Mouse (Mus musculus) forebrain, embryonic 15.5 days (tissue): ENCODE measurements at regions not wholly inside any gene's neighbourhood (a gene's known extent, or its start where the extent isn't known, plus 50 kb on each side); places are given as distances from the start of the nearest gene placed in this dataset.

Source experiments
- ATAC-seq: fragments of 200-750 bp; cut with Nextera tagmentation; replicated peaks from 2 replicates; pipeline ENCODE4 v1.8.0; 2017; ENCODE audit warnings: mild to moderate bottlenecking, moderate TSS enrichment, moderate library complexity
- H3K27ac ChIP-seq: fragments of 300-500 bp; sonication (generic); replicated peaks from 2 replicates; pipeline ENCODE4 v1.5.1; 2015; ENCODE audit warnings: mild to moderate bottlenecking, inconsistent platforms
- H3K27me3 ChIP-seq: fragments of 300-500 bp; sonication (generic); 2 replicates; pipeline ENCODE4 v1.6.1; 2015; ENCODE audit warnings: inconsistent platforms
- H3K36me3 ChIP-seq: fragments of 300-500 bp; sonication (generic); 2 replicates; pipeline ENCODE4 v1.6.1; 2015; ENCODE audit warnings: mild to moderate bottlenecking, inconsistent platforms
- H3K4me1 ChIP-seq: fragments of 300-500 bp; sonication (generic); 2 replicates; pipeline ENCODE4 v1.6.1; 2015; ENCODE audit warnings: inconsistent platforms
- H3K4me2 ChIP-seq: fragments of 300-500 bp; sonication (generic); replicated peaks from 2 replicates; pipeline ENCODE4 v1.6.1; 2015; ENCODE audit warnings: mild to moderate bottlenecking, inconsistent platforms
- H3K4me3 ChIP-seq: fragments of 300-500 bp; sonication (generic); 2 replicates; pipeline ENCODE4 v1.5.1; 2015; ENCODE audit warnings: mild to moderate bottlenecking, inconsistent platforms
- H3K9ac ChIP-seq: fragments of 300-500 bp; sonication (generic); replicated peaks from 2 replicates; pipeline ENCODE4 v1.6.1; 2015; ENCODE audit warnings: mild to moderate bottlenecking, inconsistent platforms
- H3K9me3 ChIP-seq: fragments of 300-500 bp; sonication (generic); 2 replicates; pipeline ENCODE4 v1.6.1; 2016; ENCODE audit warnings: inconsistent platforms
- WGBS: fragments of 180-500 bp; shearing (Covaris S2); methylation state at CpG from one replicate; pipeline ENCODE4 v1.1.7; 2015; ENCODE audit warnings: mixed read lengths; 5-methylcytosine and 5-hydroxymethylcytosine counted together

DNA sequence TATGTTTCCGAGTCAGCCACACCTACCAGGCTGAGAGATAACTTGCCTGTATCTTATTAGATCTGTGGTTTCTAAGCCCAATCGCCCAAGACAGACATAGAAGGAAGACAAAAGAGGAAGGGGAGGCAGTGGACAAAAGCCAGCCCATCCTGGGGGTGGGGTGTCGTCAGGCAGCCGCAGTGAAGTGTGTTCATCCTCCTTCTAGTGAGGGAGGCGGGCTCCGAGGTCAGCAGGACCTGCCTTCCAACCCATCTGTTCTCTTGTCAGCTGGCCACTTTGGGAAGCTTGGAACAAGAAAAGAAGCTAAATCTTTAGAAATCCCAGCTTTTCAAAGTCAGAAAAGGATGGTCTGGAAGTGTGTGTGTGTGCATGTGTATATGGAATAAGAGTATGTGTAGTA is 228.7 kb upstream of the Kazn start:
- Histone ChIP-seq H3K4me2 (no peak overlapping the region), H3K4me3 (no peak overlapping the region), H3K9ac (no peak overlapping the region), H3K27ac (peak overlapping the region; percentile 19; the same call in 1 of the 2 replicates), H3K9me3 (no peaks in the 10 kb centered on the region), H3K27me3 (no peaks in the 10 kb centered on the region), H3K4me1 (peaks cover 12% of the 10 kb centered on the region), H3K36me3 (no peaks in the 10 kb centered on the region)
- WGBS = 48% methylated on average over 6 of the region's 6 CpGs
- ATAC-seq = no peak

DNA sequence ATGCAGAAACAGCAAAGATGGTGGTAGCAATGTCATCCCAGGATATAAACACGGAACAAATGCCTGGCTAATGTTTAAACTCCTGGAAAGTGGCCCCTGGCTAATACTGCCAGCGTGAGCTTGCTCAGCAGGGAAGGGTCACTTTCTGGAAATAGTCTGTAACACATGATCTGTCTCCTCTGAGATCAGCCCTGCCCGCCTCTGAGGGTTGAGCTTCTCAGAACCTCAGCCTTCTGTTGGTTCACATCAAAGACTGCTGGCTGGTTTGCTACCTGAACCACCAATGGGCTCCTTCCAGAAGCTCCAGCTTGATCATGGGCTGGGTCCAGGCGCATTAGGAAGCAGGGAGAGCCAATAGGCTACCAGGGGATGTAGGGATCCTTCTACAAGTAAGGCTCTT is 226.0 kb upstream of the Kazn start:
- Histone ChIP-seq H3K27me3 (no peaks in the 10 kb centered on the region), H3K4me3 (no peak overlapping the region), H3K4me1 (peaks cover 4% of the 10 kb centered on the region; the same call in 1 of the 2 replicates), H3K9me3 (no peaks in the 10 kb centered on the region), H3K4me2 (no peak overlapping the region), H3K27ac (no peak overlapping the region), H3K9ac (no peak overlapping the region), H3K36me3 (no peaks in the 10 kb centered on the region)
- no peak for ATAC-seq
- WGBS = 88% methylated on average over 4 of the region's 4 CpGs

DNA sequence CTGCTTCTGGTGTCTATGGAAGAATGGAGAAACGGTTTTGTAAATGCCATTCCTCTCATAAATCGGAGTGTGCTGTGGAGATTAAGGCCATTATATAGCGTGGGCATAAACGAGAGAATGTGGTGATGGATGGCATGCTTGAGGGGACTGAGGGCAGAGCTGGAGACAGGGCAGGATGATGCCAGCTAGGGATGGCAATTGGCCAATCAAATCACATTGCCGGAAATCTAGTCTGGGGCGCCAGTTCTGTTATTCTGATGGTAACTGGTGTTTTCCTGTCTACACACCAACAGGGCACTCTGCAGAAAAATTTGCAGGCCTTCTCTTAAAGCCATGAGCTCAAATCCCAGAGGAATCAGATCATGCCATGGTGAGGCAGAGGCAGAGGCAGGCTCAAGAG is 224.9 kb upstream of the Kazn start:
- Histone ChIP-seq H3K27ac (no peak overlapping the region), H3K4me1 (peaks cover 4% of the 10 kb centered on the region; the same call in 1 of the 2 replicates), H3K4me3 (no peak overlapping the region), H3K27me3 (no peaks in the 10 kb centered on the region), H3K9me3 (no peaks in the 10 kb centered on the region), H3K9ac (no peak overlapping the region), H3K36me3 (no peaks in the 10 kb centered on the region), H3K4me2 (no peak overlapping the region)
- WGBS = 79% methylated on average over 6 of the region's 6 CpGs
- ATAC-seq = no peak

DNA sequence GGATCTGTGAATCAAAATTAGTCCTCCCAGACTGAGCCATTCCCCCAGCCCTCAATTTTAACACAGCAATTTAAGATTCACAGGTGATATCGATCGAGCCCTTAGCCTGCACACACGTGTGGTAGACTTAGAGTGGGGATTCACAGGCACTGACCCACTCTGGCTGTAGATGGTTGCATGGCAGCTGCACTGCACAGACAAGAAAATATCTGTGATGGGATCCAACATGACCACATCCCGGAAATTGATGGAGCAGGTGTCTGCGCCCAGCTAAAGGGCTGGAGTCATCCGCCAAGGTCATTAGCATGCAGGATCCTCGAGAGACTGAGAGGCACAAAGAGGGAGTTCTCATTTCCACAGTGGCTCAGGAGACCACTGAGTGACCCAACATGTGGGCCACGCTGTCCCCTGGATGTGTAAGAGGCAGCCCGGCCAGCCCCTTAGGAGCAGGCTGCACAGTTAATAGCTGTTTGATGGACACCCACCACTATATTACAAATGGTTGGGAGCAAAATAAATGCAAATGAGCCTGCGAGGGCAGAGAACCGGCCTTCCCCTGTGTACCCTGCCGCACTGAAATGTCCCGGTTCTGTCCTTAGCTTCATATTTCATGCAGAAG is 221.4 kb upstream of the Kazn start:
- 78% methylated on average over 13 of the region's 13 CpGs for WGBS
- H3K4me1 ChIP-seq = no peaks in the 10 kb centered on the region
- no peak overlapping the region for H3K27ac ChIP-seq
- H3K4me2 ChIP-seq = no peak overlapping the region
- no peak for ATAC-seq
- H3K4me3 ChIP-seq = no peak overlapping the region
- H3K27me3 ChIP-seq = no peaks in the 10 kb centered on the region
- no peaks in the 10 kb centered on the region for H3K9me3 ChIP-seq
- no peaks in the 10 kb centered on the region for H3K36me3 ChIP-seq
- no peak overlapping the region for H3K9ac ChIP-seq

DNA sequence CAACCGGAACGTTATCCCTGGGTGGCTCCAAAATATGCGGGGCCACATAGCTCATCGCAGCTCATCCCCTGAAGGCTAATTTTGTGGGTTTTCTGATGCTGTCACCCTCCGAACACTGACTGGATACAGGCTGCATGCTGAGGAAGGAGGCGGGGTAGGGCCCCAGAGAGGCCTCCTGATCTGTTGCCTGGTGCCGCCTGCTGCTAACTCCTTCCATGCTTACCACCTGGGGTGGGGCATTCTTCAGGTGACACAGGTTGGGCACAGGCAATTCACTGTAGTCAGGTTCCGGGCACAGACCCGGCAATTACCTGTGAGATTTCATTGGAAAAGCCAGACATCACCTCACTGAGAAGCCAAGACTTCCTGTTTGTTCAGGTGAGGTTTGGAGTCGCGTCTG is 213.4 kb upstream of the Kazn start:
- Histone ChIP-seq H3K27ac (peak overlapping the region; percentile 52; the same call in 1 of the 2 replicates), H3K27me3 (no peaks in the 10 kb centered on the region), H3K9me3 (no peaks in the 10 kb centered on the region), H3K4me1 (peaks cover 42% of the 10 kb centered on the region), H3K4me2 (no peak overlapping the region), H3K36me3 (no peaks in the 10 kb centered on the region), H3K9ac (no peak overlapping the region), H3K4me3 (no peak overlapping the region)
- 11% methylated on average over 11 of the region's 11 CpGs for WGBS
- ATAC-seq = no peak

DNA sequence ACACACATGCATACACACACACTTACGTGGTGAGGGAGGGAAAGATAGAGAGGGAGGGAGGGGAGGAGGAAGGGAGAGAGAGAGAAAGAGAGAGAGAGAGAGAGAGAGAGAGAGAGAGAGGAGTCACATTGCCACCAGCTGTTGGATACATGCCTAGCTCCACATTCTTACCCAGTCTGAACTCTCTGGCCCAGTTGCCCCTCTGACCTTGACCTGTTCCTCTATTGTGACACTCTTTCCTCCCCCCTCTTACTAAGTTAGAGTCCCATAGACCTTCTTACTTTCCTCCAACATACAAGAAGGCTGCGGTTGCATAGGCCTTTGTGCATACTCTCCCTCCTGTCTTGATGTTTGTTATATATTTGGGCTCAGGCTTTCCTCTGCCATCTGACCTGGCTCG is 211.7 kb upstream of the Kazn start:
- ATAC-seq = no peak
- Histone ChIP-seq H3K27me3 (no peaks in the 10 kb centered on the region), H3K9ac (no peak overlapping the region), H3K9me3 (no peaks in the 10 kb centered on the region), H3K4me1 (peaks cover 47% of the 10 kb centered on the region), H3K4me2 (no peak overlapping the region), H3K27ac (no peak overlapping the region), H3K4me3 (no peak overlapping the region), H3K36me3 (no peaks in the 10 kb centered on the region)
- 52% methylated on average over 3 of the region's 3 CpGs for WGBS

DNA sequence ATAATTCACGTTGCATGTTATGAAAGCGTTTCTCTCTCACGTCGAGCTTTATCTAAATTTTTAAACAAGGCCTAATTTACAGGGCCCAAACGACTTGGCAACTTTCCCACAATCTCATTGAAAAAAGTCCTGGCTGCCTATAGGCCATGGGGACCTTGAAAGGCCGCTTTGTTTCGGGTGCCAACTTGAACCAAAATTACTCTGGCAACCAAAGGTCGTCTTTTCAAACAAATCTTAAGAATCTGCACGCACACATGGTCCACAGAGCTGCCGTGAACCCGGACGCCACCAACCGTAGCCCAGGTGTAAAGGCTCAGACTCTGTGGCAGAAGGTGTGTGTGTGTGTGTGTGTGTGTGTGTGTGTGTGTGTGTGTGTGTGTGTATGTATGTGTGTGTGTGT is 210.5 kb upstream of the Kazn start:
- no peaks in the 10 kb centered on the region for H3K9me3 ChIP-seq
- H3K4me2 ChIP-seq = no peak overlapping the region
- WGBS = 10% methylated on average over 13 of the region's 13 CpGs
- peaks cover 47% of the 10 kb centered on the region for H3K4me1 ChIP-seq
- H3K9ac ChIP-seq = no peak overlapping the region
- no peak overlapping the region for H3K4me3 ChIP-seq
- peak; percentile 61 for ATAC-seq
- H3K27me3 ChIP-seq = no peaks in the 10 kb centered on the region
- no peaks in the 10 kb centered on the region for H3K36me3 ChIP-seq
- peak overlapping the region; percentile 87 for H3K27ac ChIP-seq

DNA sequence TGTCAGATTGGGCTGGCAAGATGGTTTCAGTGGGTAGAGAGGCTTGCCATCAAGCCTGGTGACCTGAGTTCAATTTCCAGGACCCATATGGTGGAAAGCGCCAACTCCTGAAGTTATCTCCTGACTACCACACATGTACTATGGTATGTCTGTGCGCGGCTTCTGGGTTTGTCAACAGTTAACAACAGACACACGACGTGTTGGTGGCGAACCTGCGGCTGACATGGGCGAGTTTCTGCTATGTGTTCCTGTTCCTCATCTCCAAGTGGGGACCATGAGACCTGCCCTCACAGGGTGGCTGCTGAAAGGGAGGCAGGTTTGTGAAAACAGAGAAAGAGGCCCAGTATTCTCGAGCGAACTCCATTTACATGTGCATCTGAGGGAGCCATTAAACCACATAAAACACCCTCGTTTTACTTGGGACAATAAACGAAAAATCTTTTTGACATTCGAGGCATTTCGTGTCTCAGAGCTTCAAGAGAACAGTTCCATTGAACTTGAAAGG is 210.0 kb upstream of the Kazn start:
- Histone ChIP-seq H3K27me3 (no peaks in the 10 kb centered on the region), H3K4me3 (no peak overlapping the region), H3K4me1 (peaks cover 47% of the 10 kb centered on the region), H3K27ac (peak overlapping the region; percentile 87), H3K4me2 (no peak overlapping the region), H3K36me3 (no peaks in the 10 kb centered on the region), H3K9me3 (no peaks in the 10 kb centered on the region), H3K9ac (no peak overlapping the region)
- ATAC-seq = peak; percentile 35
- WGBS = 25% methylated on average over 14 of the region's 14 CpGs

DNA sequence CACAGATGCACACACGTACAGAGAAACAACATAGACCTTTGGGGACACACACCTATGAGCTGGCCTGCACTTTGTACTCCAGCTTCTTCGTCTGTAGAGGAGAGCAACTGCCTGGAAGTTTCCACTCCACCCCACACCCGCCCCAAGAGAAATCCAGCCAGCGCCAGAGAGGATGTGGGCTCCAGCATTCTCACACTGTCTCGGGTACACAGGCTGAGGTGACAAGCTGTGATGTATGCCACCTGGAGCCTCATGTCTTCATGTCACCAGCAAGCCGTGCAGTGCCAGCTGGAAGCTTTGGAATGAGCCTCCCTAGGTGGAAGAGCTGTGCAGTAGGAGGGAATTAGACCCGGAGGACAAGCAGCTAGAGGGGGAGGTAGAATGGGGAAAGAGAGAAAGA is 208.3 kb upstream of the Kazn start:
- H3K4me2 ChIP-seq = no peak overlapping the region
- no peaks in the 10 kb centered on the region for H3K27me3 ChIP-seq
- H3K9ac ChIP-seq = no peak overlapping the region
- H3K4me1 ChIP-seq = peaks cover 39% of the 10 kb centered on the region
- no peak overlapping the region for H3K27ac ChIP-seq
- ATAC-seq = peak; percentile 27; the same call in 1 of the 2 replicates
- no peaks in the 10 kb centered on the region for H3K36me3 ChIP-seq
- no peaks in the 10 kb centered on the region for H3K9me3 ChIP-seq
- 41% methylated on average over 7 of the region's 7 CpGs for WGBS
- H3K4me3 ChIP-seq = no peak overlapping the region

DNA sequence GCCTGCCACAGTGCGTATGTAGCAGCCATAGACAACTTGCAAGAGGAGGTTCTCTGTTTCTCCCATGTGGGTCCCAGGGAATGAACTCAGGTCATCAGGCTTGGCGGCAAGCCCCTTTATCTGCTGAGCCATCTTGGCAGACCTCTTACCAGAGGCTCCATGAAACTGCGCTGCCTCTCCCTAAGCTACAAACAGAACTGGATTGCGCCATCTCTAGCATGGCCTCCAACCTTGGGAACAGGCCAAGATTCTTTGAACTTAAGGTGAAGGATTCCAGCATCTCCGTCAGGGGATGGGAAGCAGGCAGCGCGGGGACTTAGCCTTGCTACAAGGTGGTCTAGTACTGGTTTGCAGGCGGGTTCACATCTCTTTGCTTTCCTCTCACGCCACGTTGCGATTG is 201.8 kb upstream of the Kazn start:
- Histone ChIP-seq H3K36me3 (no peaks in the 10 kb centered on the region), H3K9me3 (no peaks in the 10 kb centered on the region), H3K27ac (no peak overlapping the region), H3K4me2 (no peak overlapping the region), H3K27me3 (no peaks in the 10 kb centered on the region), H3K4me1 (peaks cover 37% of the 10 kb centered on the region), H3K9ac (no peak overlapping the region), H3K4me3 (no peak overlapping the region)
- WGBS = 89% methylated on average over 11 of the region's 11 CpGs
- ATAC-seq = no peak

DNA sequence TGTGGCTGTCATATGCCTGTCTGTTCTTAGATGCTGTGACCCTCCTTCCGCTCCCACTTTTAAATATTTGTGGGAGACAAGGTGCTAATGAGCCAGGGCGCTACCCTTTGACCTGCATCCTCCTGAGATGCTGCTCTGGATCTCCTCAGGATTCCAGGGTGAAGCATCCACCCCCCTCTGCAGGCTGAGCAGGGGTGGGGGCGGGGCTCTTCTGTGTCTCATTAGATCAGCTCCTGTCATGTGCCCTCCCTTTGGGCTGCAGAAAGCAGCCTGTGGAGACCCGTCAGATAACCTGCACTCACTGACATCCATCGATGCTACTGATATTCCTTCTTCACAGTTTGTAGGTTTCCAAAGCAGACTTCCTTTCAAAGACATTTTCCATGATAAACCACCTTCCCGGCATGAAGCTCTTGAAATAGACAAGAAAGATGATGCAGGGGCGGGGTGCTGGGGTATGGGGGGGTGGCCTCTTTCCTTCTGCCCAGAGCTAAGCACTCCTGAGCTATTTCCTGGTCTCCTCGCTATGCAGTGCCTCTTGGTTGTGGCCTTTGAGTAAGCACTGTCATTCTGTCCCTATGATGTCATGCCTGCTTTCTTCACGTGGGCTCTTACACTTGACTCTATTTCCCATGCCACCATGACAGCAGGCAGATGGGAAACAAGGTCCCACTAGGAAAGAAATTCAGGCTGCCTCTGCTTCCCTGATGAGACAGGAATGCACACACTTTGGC is 200.4 kb upstream of the Kazn start:
- Histone ChIP-seq H3K9ac (no peak overlapping the region), H3K36me3 (no peaks in the 10 kb centered on the region), H3K4me1 (peaks cover 37% of the 10 kb centered on the region), H3K27me3 (no peaks in the 10 kb centered on the region), H3K27ac (no peak overlapping the region), H3K4me3 (no peak overlapping the region), H3K4me2 (no peak overlapping the region), H3K9me3 (no peaks in the 10 kb centered on the region)
- 0 out of 2 replicates have a peak, but pooled peaks have one; percentile 55 for ATAC-seq
- WGBS = 62% methylated on average over 9 of the region's 9 CpGs

DNA sequence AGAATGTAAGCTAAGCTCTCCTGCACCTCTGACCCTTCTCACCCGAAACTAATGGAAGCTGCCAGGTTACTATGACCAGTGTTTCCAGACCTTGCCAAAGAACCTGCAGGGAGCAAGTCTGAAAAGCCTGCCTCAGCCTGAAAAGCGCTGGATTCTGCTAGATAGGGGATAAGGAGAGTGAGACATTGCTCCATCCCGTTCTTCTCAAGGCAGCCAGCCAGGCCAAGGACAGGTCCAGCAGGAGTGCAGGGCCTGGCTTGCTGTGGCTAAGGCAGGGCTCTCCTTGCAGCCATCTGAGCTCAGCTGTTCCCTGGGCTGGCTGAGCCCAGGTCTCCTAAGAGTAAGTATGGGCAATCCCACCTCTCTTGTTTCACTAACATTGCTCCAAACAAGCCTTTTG is 185.4 kb upstream of the Kazn start:
- Histone ChIP-seq H3K36me3 (no peaks in the 10 kb centered on the region), H3K4me2 (no peak overlapping the region), H3K27ac (no peak overlapping the region), H3K9ac (no peak overlapping the region), H3K9me3 (no peaks in the 10 kb centered on the region), H3K27me3 (no peaks in the 10 kb centered on the region), H3K4me3 (no peak overlapping the region), H3K4me1 (peaks cover 19% of the 10 kb centered on the region)
- no peak for ATAC-seq
- WGBS = 80% methylated on average over 3 of the region's 3 CpGs
